Mouse (Mus musculus) kidney, postnatal 25 days (tissue): ENCODE data around the gene Ext2.

ENCODE experiments used
- DNase-seq, 2 experiments: peaks; one replicate each; pipeline ENCODE4 v3.0.0; 2021; ENCODE audit warnings: mixed read lengths in 2 of 2

Ext2 gene

DNA sequence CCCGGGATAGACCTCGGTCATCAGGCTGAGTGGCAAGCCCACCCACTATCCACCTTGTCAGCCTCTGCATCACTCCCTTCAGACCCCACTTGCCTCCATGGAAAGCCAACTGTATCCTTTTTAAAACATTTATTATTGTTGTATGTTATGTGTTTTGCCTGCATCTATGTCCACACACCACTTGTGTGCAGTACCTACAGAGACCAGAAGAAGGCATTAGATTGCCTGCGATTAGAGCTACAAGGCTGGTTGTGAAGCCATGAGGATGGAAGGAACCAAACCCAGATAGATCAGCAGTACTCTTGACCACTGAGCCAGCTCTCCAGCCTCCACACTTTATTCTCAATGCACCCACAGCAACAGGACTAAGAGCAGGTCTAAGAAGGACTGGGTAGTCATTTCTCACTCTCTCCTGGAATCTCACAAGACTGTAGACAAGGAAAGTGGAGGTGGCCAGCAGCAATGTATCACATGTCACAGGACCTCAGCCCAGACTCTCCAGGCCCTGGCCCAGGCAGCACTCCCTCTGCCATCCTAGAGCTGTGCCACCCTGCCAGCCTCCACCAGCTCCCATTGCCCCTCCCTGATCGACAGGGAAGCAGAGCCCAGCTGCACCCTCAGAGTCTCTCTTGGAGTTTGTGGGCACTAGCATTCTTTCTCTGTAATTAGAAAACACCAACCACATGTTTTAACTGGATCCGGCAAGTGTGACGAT lies 15.7 kb downstream of the Ext2 start:
- DNase-seq: no peak

DNA sequence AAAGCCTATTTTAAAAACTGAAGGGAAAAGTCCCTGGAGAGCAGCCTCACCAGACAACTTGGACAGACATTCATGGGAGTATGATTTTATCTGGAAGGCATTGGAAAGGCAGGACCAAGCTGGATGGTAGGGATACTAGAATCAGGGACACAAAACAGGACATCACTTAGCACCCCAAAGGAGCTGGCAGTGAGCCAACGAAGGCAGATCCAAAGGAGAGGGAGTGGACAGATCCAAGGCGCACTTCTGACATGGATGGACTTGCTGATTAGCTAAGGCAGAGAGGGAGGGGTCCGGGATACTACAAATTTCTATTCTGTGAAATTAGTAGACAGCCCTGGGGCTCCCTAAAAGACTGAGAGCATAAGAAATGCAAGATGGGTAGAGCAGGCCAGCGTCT lies 16.8 kb downstream of the Ext2 start:
- no peak for DNase-seq

DNA sequence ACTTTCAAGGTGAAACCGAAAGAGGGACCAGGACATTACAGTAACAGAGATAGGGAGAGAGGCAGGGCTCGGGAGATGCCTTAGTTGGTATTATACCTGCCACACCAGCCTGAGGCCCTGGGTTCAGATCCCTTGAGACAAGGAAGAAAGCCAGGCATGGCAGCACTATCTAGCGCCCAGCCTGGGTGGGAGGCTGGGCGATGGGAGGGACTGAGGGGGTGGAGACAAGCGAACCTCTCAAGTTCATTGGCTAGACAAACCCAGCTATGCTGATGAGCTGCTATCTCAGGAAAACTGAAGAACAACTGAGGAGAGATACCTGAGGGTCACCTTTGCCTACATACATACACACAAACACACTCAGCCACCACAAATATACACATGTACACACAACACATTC lies 17.3 kb downstream of the Ext2 start:
- no peak for DNase-seq

GRCm38 (mm10) chr2:93802947-93803346 lies 19.4 kb downstream of the Ext2 start:
- DNase-seq: no peak

DNA sequence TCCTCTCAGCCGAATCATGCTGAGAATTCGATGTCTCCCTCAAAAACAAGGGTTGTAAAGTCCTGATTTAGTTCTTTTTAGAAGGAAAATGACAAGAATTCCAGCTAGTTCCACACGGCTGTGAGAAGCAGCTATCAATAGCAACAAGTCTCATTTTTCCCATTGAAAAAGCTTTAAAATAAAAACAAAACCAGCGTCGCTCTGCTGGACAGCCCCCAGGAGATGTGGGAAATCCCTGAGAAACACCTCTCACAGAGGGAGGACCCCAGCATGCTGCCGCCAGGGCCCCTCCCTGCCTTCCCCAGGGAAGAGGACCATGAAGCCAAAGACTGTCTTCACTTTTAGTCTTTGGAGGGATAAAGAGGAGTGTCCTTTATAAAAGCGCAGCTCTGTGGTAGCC lies 21.3 kb downstream of the Ext2 start:
- no peak for DNase-seq

- no peak for DNase-seq
Measured at GRCm38 (mm10) chr2:93797162-93797795, 25.1 kb downstream of the Ext2 start.

GRCm38 (mm10) chr2:93794375-93794774 lies 28.0 kb downstream of the Ext2 start:
- no peak for DNase-seq

DNA sequence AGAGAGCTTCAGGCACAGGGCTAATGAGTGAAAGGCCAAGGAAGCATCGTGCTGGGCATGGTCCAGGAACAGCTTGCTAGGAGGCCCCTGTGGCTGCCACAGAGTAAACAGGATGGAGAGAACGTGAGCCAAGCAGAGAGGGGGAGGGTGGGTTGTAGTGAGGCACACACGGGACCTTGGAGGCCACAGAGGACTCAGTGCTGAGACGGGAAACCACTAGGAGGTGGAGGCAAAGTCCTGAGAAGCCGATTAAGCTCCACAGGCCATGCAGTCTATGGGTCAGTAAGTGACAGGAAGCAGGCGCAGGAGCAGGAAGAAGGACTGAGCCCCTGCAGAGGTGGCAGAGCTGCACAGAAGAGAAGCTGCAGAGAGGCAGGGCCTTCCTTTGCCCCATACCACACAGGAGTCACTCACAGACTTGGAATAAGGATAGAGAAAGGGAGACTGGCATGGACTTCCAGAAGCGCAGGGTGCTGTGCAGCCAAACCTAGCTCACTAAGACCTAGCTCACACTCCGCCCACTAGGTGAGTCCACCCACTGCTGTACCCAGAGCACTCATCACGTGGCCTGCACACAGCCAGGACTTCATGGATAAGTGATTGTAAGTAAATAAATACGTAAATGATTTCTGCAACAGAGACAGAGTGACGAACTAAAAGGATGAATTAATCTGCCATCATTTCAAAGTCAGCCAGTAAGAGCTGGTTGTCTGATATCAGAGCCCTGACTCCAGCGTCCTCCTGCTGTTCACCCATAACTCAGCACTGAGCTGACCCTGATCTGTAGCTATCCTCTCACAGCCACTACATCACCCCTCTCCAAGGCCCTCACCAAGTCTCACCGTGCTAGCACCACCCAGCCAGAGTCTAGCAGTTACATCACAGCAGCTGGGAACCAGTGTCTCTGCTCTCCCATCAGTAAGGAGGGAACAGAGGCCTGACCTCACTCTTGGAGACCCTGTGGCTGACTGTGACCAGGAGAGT lies 30.6 kb downstream of the Ext2 start:
- peak; percentile 86 to 93 for DNase-seq

GRCm38 (mm10) chr2:93790798-93791345 lies 31.5 kb downstream of the Ext2 start:
- DNase-seq: peak in 1 of 2 experiments; percentile 19

GRCm38 (mm10) chr2:93788557-93788956 lies 33.8 kb downstream of the Ext2 start:
- DNase-seq: no peak

DNA sequence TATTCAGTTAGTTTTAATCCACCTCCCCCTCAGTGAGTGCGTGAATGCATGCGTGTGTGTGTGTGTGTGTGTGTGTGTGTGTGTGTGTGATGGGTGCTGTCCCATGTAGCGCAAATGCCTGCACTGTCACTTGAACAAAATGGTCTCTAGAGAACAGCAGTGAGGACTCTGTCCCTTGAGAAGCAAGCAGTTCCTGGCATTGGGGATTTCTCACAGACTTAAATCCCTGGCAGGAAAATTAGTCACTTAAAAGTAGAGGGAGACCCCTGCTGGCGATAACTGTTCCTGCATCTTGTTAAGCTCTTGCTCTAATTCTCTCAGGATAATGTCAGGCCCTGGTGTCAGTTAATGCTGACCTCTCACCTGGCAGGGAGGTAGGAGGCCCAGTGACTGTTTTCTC lies 36.2 kb downstream of the Ext2 start:
- DNase-seq: peak; percentile 73 to 92

- no peak for DNase-seq
Measured at GRCm38 (mm10) chr2:93785432-93785798, 37.0 kb downstream of the Ext2 start.

- no peak for DNase-seq
Measured at GRCm38 (mm10) chr2:93784721-93785431, 37.5 kb downstream of the Ext2 start.

- DNase-seq: no peak
Measured at GRCm38 (mm10) chr2:93783926-93784539, 38.3 kb downstream of the Ext2 start.

GRCm38 (mm10) chr2:93782682-93783081 lies 39.7 kb downstream of the Ext2 start:
- no peak for DNase-seq

DNA sequence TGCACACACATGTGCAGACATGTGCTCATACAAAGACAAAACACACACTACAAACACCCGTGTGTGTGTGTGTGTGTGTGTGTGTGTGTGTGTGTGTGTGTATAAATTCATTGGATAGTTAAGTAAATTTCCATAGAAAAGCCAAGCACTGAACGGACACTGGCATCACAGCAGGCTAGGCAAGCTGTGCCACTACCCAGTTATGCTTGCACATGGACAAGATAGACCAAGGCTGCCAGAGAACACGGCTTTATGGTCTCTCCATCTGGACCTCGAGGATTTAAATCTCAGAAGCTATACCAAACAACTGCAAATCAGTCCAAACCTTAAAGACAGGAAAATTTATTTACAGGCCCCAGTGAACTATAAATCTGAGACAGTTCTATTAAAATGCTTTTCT lies 40.2 kb downstream of the Ext2 start:
- DNase-seq: no peak

DNA sequence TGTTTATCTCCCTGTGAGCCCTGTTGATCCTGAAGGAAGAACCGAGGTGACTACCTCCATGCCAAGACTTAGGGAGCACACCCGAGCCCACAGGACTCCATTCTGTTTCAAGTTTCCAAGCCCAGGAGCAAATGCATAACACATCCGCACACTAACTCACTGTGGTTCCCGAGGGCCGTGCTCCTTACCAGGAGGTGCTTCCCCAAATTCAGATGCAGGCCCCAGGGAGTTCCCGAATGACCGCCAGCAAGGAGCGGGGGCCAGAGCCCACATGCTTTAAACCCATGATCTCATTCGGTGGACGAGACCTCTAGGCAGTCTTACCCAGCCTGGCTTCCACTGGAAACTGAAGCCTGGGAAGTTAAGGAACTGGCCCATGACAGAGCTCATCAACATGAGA lies 41.8 kb downstream of the Ext2 start:
- no peak for DNase-seq

DNA sequence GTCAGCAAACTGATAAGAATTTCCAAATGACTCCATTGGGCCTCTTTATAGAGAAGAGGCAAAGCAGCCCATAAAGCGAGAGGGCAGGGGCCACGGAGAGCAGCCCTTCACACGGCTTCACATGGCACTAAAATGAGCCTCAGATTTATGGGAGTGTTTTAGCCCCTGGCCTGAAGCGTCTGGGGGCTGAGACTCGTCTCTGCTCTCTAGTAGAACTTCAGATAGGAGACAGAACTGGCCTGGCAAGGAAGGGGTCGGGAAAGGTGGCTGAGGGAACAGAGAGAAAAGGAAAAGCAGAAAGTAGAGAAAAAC lies 42.5 kb downstream of the Ext2 start:
- DNase-seq: peak in 1 of 2 experiments; percentile 52

DNA sequence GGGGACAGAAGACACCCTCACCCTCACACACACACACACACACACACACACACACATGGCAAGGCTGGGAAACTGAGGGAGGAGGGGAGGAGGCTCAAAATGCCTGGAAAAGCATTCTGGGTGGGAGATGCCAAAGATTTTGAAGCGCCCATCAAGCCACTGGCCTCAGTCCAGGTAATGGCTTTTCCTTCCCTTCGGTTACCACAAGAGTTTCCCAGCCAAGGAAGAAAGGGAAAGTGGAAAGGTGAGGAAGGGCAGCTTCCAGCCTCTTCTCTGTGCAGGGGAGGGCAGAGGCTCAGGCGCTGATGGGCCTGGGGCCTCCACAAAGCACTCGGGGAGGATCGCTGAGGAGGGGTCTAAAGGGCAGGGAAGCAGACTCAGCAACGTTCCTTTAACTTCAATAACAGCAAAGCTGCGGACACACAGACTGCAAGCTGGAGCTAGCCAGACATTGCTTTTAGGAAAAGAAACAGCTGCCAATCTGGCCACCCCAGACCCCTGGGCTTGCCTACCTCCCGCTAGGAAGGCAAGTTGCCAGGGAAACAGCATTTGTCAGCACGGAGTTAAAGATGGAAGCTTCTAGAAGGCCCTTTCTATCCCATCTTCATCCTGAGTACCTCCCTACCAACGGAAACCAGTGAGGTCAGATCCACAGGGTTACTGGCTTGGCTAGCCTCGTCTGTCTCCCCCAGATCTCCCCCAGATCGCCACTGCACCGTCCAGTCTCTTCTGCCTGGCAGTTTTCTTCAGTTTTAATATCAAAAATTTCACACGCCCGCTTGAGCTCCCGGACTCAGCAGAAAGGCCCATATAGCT lies 43.1 kb downstream of the Ext2 start:
- peak; percentile 13 to 22 for DNase-seq

GRCm38 (mm10) chr2:93778616-93779015 lies 43.8 kb downstream of the Ext2 start:
- no peak for DNase-seq

- peak in 1 of 2 experiments; percentile 4 for DNase-seq
Measured at GRCm38 (mm10) chr2:93777056-93777430, 45.3 kb downstream of the Ext2 start.
